Mouse (Mus musculus): ENCODE results near the gene Gm2431. TPM values are rescaled to one million over a fixed set of nuclear protein-coding genes. Genes with fewer than 3 reads are reported as not detected.

Gene Gm2431
- not detected for polyA plus RNA-seq (2014; fragmentation: Illumina TruSeq; extraction: RNeasy Lipid Tissue Mini Kit (QIAGEN cat#74804); ENCODE audit: low read depth, low replicate concordance)

GRCm38 (mm10) chr7:142258254-142258653 lies at the start of gene Gm2431:
Gene Gm2431 (minus strand): TSS chr7:142258354.

GRCm38 (mm10) chr7:142303249-142303648 lies 45.1 kb upstream of the Gm2431 start, which contains the start of gene Krtap5-4:
Gene Krtap5-4 (plus strand): TSS chr7:142303549.

GRCm38 (mm10) chr7:142297018-142297417 lies 38.9 kb upstream of the Gm2431 start, which contains the start of gene Krtap5-1:
Gene Krtap5-1 (minus strand): TSS chr7:142297118.

GRCm38 (mm10) chr7:142274263-142274662 lies 16.1 kb upstream of the Gm2431 start, which contains the start of gene Gm4559:
Gene Gm4559 (minus strand): TSS chr7:142274363.

GRCm38 (mm10) chr7:142240978-142241377 lies 17.2 kb downstream of the Gm2431 start, which contains the start of gene Gm40460:
Gene Gm40460 (minus strand): TSS chr7:142241078.

GRCm38 (mm10) chr7:142229871-142230270 lies 28.3 kb downstream of the Gm2431 start, which contains the start of gene Krtap5-5:
Gene Krtap5-5 (minus strand): TSS chr7:142229971.

GRCm38 (mm10) chr7:142211559-142211958 lies 46.6 kb downstream of the Gm2431 start, which contains the start of gene Gm7579:
Gene Gm7579 (plus strand): TSS chr7:142211859.

Other genes starting within 250 kb of the Gm2431 start
- gene Mob2, start 197.3 kb downstream of the Gm2431 start, polyA plus RNA-seq (2014; fragmentation: Illumina TruSeq; extraction: RNeasy Lipid Tissue Mini Kit (QIAGEN cat#74804); ENCODE audit: low read depth, low replicate concordance): 13.5 TPM
- gene Dusp8, start 162.5 kb downstream of the Gm2431 start, polyA plus RNA-seq (2014; fragmentation: Illumina TruSeq; extraction: RNeasy Lipid Tissue Mini Kit (QIAGEN cat#74804); ENCODE audit: low read depth, low replicate concordance): 2.4 TPM
- not detected for gene Gm45618, start 137.6 kb downstream of the Gm2431 start, polyA plus RNA-seq (2014; fragmentation: Illumina TruSeq; extraction: RNeasy Lipid Tissue Mini Kit (QIAGEN cat#74804); ENCODE audit: low read depth, low replicate concordance)
- not detected for gene Gm39115, start 122.3 kb downstream of the Gm2431 start, polyA plus RNA-seq (2014; fragmentation: Illumina TruSeq; extraction: RNeasy Lipid Tissue Mini Kit (QIAGEN cat#74804); ENCODE audit: low read depth, low replicate concordance)
- not detected for gene Gm45337, start 113.7 kb downstream of the Gm2431 start, polyA plus RNA-seq (2014; fragmentation: Illumina TruSeq; extraction: RNeasy Lipid Tissue Mini Kit (QIAGEN cat#74804); ENCODE audit: low read depth, low replicate concordance)
- gene Gm29735, start 101.2 kb downstream of the Gm2431 start, polyA plus RNA-seq (2014; fragmentation: Illumina TruSeq; extraction: RNeasy Lipid Tissue Mini Kit (QIAGEN cat#74804); ENCODE audit: low read depth, low replicate concordance): not detected
- not detected for gene Gm4553, start 92.6 kb downstream of the Gm2431 start, polyA plus RNA-seq (2014; fragmentation: Illumina TruSeq; extraction: RNeasy Lipid Tissue Mini Kit (QIAGEN cat#74804); ENCODE audit: low read depth, low replicate concordance)
- not detected for gene Krtap5-2, start 82.3 kb downstream of the Gm2431 start, polyA plus RNA-seq (2014; fragmentation: Illumina TruSeq; extraction: RNeasy Lipid Tissue Mini Kit (QIAGEN cat#74804); ENCODE audit: low read depth, low replicate concordance)
- not detected for gene Gm10153, start 68.0 kb downstream of the Gm2431 start, polyA plus RNA-seq (2014; fragmentation: Illumina TruSeq; extraction: RNeasy Lipid Tissue Mini Kit (QIAGEN cat#74804); ENCODE audit: low read depth, low replicate concordance)
- gene Krtap5-3, start 57.0 kb downstream of the Gm2431 start, polyA plus RNA-seq (2014; fragmentation: Illumina TruSeq; extraction: RNeasy Lipid Tissue Mini Kit (QIAGEN cat#74804); ENCODE audit: low read depth, low replicate concordance): not detected
- gene Gm7579, start 46.5 kb downstream of the Gm2431 start, polyA plus RNA-seq (2014; fragmentation: Illumina TruSeq; extraction: RNeasy Lipid Tissue Mini Kit (QIAGEN cat#74804); ENCODE audit: low read depth, low replicate concordance): not detected
- gene Krtap5-5, start 28.4 kb downstream of the Gm2431 start, polyA plus RNA-seq (2014; fragmentation: Illumina TruSeq; extraction: RNeasy Lipid Tissue Mini Kit (QIAGEN cat#74804); ENCODE audit: low read depth, low replicate concordance): not detected
- gene Gm40460, start 17.3 kb downstream of the Gm2431 start, polyA plus RNA-seq (2014; fragmentation: Illumina TruSeq; extraction: RNeasy Lipid Tissue Mini Kit (QIAGEN cat#74804); ENCODE audit: low read depth, low replicate concordance): not detected
- gene Gm4559, start 16.0 kb upstream of the Gm2431 start, polyA plus RNA-seq (2014; fragmentation: Illumina TruSeq; extraction: RNeasy Lipid Tissue Mini Kit (QIAGEN cat#74804); ENCODE audit: low read depth, low replicate concordance): not detected
- gene Krtap5-1, start 38.8 kb upstream of the Gm2431 start, polyA plus RNA-seq (2014; fragmentation: Illumina TruSeq; extraction: RNeasy Lipid Tissue Mini Kit (QIAGEN cat#74804); ENCODE audit: low read depth, low replicate concordance): not detected
- gene Krtap5-4, start 45.2 kb upstream of the Gm2431 start, polyA plus RNA-seq (2014; fragmentation: Illumina TruSeq; extraction: RNeasy Lipid Tissue Mini Kit (QIAGEN cat#74804); ENCODE audit: low read depth, low replicate concordance): not detected
- gene Ifitm10, start 115.4 kb upstream of the Gm2431 start, polyA plus RNA-seq (2014; fragmentation: Illumina TruSeq; extraction: RNeasy Lipid Tissue Mini Kit (QIAGEN cat#74804); ENCODE audit: low read depth, low replicate concordance): not detected
- gene Gm49369, start 124.3 kb upstream of the Gm2431 start, polyA plus RNA-seq (2014; fragmentation: Illumina TruSeq; extraction: RNeasy Lipid Tissue Mini Kit (QIAGEN cat#74804); ENCODE audit: low read depth, low replicate concordance): 31.1 TPM
- 97.6 TPM for gene Ctsd, start 129.7 kb upstream of the Gm2431 start, polyA plus RNA-seq (2014; fragmentation: Illumina TruSeq; extraction: RNeasy Lipid Tissue Mini Kit (QIAGEN cat#74804); ENCODE audit: low read depth, low replicate concordance)
- gene Syt8, start 176.5 kb upstream of the Gm2431 start, polyA plus RNA-seq (2014; fragmentation: Illumina TruSeq; extraction: RNeasy Lipid Tissue Mini Kit (QIAGEN cat#74804); ENCODE audit: low read depth, low replicate concordance): not detected
- 4.4 TPM for gene Tnni2, start 183.5 kb upstream of the Gm2431 start, polyA plus RNA-seq (2014; fragmentation: Illumina TruSeq; extraction: RNeasy Lipid Tissue Mini Kit (QIAGEN cat#74804); ENCODE audit: low read depth, low replicate concordance)
- 3.0 TPM for gene Lsp1, start 202.5 kb upstream of the Gm2431 start, polyA plus RNA-seq (2014; fragmentation: Illumina TruSeq; extraction: RNeasy Lipid Tissue Mini Kit (QIAGEN cat#74804); ENCODE audit: low read depth, low replicate concordance)
- gene Tnnt3, start 240.5 kb upstream of the Gm2431 start, polyA plus RNA-seq (2014; fragmentation: Illumina TruSeq; extraction: RNeasy Lipid Tissue Mini Kit (QIAGEN cat#74804); ENCODE audit: low read depth, low replicate concordance): 37.0 TPM

All from adrenal gland, adult 10 weeks (tissue).